Mouse (Mus musculus) midbrain, embryonic 13.5 days (tissue): ENCODE measurements around the gene BC061212. TPM values are rescaled to one million over a fixed set of nuclear protein-coding genes. Genes with fewer than 3 reads are reported as not detected.
"Not testable (repeated sequence)": the region's sequence is repeated elsewhere in the genome, so short reads cannot be mapped to it uniquely, and the experiment has no call there.

Experiments used
- ATAC-seq: fragments of 200-750 bp; cut with Nextera tagmentation; 2 replicates; pipeline ENCODE4 v1.8.0; 2017; ENCODE audit warnings: mild to moderate bottlenecking, moderate TSS enrichment, moderate library complexity
- H3K27ac ChIP-seq: fragments of 300-500 bp; sonication (generic); 2 replicates; pipeline ENCODE4 v1.5.1; 2015; ENCODE audit warnings: inconsistent platforms, mild to moderate bottlenecking, moderate library complexity
- H3K27me3 ChIP-seq: fragments of 300-500 bp; sonication (generic); 2 replicates; pipeline ENCODE4 v1.6.1; 2015; ENCODE audit warnings: mild to moderate bottlenecking, inconsistent platforms
- H3K36me3 ChIP-seq: fragments of 300-500 bp; sonication (generic); 2 replicates; pipeline ENCODE4 v1.6.1; 2015; ENCODE audit warnings: mild to moderate bottlenecking, inconsistent platforms
- H3K4me1 ChIP-seq: fragments of 300-500 bp; sonication (generic); replicated peaks from 2 replicates; pipeline ENCODE4 v1.6.1; 2015; ENCODE audit warnings: inconsistent platforms
- H3K4me2 ChIP-seq: fragments of 300-500 bp; sonication (generic); replicated peaks from 2 replicates; pipeline ENCODE4 v1.6.1; 2015; ENCODE audit warnings: moderate library complexity, mild to moderate bottlenecking, inconsistent platforms
- H3K4me3 ChIP-seq: fragments of 300-500 bp; sonication (generic); replicated peaks from 2 replicates; pipeline ENCODE4 v1.5.1; 2015; ENCODE audit warnings: mild to moderate bottlenecking, inconsistent platforms
- H3K9ac ChIP-seq: fragments of 300-500 bp; sonication (generic); replicated peaks from 2 replicates; pipeline ENCODE4 v1.6.1; 2015; ENCODE audit warnings: mild to moderate bottlenecking, inconsistent platforms
- H3K9me3 ChIP-seq: fragments of 300-500 bp; sonication (generic); 2 replicates; pipeline ENCODE4 v1.6.1; 2016; ENCODE audit warnings: mild to moderate bottlenecking, inconsistent platforms
- WGBS: fragments of 180-500 bp; shearing (Covaris S2); methylation state at CpG from one replicate; pipeline ENCODE4 v1.1.7; 2015; 5-methylcytosine and 5-hydroxymethylcytosine counted together
- polyA plus RNA-seq: library from polyadenylated mRNA; unstranded; fragments of >200 nt; fragmentation: Nextera tagmentation; extraction: Ambion mirVana; gene quantifications from 2 replicates; pipeline ENCODE4 v1.2.1, GENCODE M21; 2015

Gene BC061212
- polyA plus RNA-seq = not detected in 2 replicates

DNA sequence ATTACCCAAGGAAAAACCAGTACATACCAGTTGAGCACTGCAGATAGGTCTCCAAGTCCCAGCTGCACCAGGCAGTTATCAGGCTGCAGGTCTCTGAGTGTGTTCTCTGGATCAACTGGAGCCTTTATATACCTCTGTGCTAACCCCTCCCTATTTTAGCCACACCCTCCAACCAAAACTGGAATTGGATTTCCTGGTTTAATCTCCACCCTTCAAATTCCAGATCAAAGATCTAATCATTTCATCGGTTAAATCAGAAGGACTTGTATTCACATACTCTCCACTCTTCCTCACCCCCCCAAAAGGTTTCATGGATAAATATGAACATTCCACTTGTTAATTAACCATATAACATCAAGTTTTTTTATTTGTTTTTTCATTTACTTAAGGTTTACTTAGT is at the start of gene BC061212:
Gene BC061212, minus strand, starts transcription at position 101 of the 400 bp plus-strand sequence.
- H3K9me3 ChIP-seq, H3K27me3 ChIP-seq, H3K4me2 ChIP-seq, H3K4me3 ChIP-seq, H3K4me1 ChIP-seq, H3K36me3 ChIP-seq, H3K9ac ChIP-seq, ATAC-seq, H3K27ac ChIP-seq: not testable (repeated sequence)
- WGBS = no CpG with 5 or more reads among the region's 1 CpGs

DNA sequence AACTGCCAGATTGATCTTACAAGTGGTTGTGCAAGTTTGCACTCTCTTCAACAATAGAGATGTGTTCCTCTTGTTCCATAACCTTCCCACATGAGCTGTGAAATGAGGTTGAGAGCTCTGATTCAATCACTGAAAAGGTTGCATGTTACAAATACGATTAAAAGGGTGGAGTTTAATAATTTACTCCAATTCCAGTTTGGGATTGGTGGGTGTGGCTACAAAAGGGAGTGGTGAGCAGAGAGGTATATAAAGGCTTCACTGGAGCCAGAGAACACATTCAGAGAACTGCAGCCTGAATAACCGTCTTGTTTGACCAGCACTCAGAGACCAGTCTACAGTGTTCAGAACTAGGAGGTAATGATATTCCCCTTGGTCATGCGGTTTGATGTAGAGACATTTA is 5.7 kb upstream of the BC061212 start, which contains the start of gene Gm6351:
Gene Gm6351, plus strand, starts transcription at position 301 of the 400 bp plus-strand sequence.
- H3K27me3 ChIP-seq, H3K4me1 ChIP-seq, H3K4me3 ChIP-seq, H3K36me3 ChIP-seq, H3K9ac ChIP-seq, H3K4me2 ChIP-seq, H3K9me3 ChIP-seq, ATAC-seq, H3K27ac ChIP-seq: not testable (repeated sequence)
- no CpG with 5 or more reads among the region's 3 CpGs for WGBS

Other genes with a start within 250 kb of the BC061212 start
- not detected in 2 replicates for gene Gm7792, start 226.8 kb downstream of the BC061212 start, polyA plus RNA-seq
- gene Gm16429, start 141.5 kb downstream of the BC061212 start, polyA plus RNA-seq = not detected in 2 replicates
- not detected in 2 replicates for gene Gm6351, start 5.8 kb upstream of the BC061212 start, polyA plus RNA-seq
- gene Gm3106, start 147.5 kb upstream of the BC061212 start, polyA plus RNA-seq = not detected in 2 replicates
- gene A430089I19Rik, start 236.3 kb upstream of the BC061212 start, polyA plus RNA-seq = not detected in 2 replicates
- gene Gm6502, start 243.9 kb upstream of the BC061212 start, polyA plus RNA-seq = not detected in 2 replicates